Mouse (Mus musculus) intestine, embryonic 14.5 days (tissue): ENCODE results near the gene 1810010H24Rik. TPM values are rescaled to one million over a fixed set of nuclear protein-coding genes. Genes with fewer than 3 reads are reported as not detected.
"Not testable (repeated sequence)": the region's sequence is repeated elsewhere in the genome, so short reads cannot be mapped to it uniquely, and the experiment has no call there.

Experiments used
- ATAC-seq: fragments of 200-750 bp; cut with Nextera tagmentation; replicated peaks from 2 replicates; pipeline ENCODE4 v1.8.0; 2017; ENCODE audit warnings: low read depth, moderate number of reproducible peaks, moderate TSS enrichment, moderate library complexity; ENCODE audit not compliant: low FRiP score, low TSS enrichment
- DNase-seq: peaks from one replicate; pipeline ENCODE4 v3.0.0-alpha.2; 2018; ENCODE audit warnings: low spot score
- H3K27ac ChIP-seq: fragments of 300-500 bp; sonication (generic); 2 replicates; pipeline ENCODE4 v1.5.1; 2014; ENCODE audit warnings: low read depth, mild to moderate bottlenecking, control low read depth
- H3K27me3 ChIP-seq: fragments of 300-500 bp; sonication (generic); replicated peaks from 2 replicates; pipeline ENCODE4 v1.6.1; 2014; ENCODE audit warnings: low read length, control low read depth; ENCODE audit not compliant: control insufficient read depth, insufficient read depth
- H3K36me3 ChIP-seq: fragments of 300-500 bp; sonication (generic); 2 replicates; pipeline ENCODE4 v1.6.1; 2014; ENCODE audit warnings: low read length, control low read depth; ENCODE audit not compliant: control insufficient read depth, insufficient read depth
- H3K4me1 ChIP-seq: fragments of 300-500 bp; sonication (generic); replicated peaks from 2 replicates; pipeline ENCODE4 v1.6.1; 2014; ENCODE audit warnings: low read length, control low read depth, mixed read lengths; ENCODE audit not compliant: control insufficient read depth, insufficient read depth
- H3K4me2 ChIP-seq: fragments of 300-500 bp; sonication (generic); 2 replicates; pipeline ENCODE4 v1.6.1; 2014; ENCODE audit warnings: low read length
- H3K4me3 ChIP-seq: fragments of 300-500 bp; sonication (generic); 2 replicates; pipeline ENCODE4 v1.5.1; 2014; ENCODE audit warnings: low read depth, low read length, control low read depth, mixed read lengths
- H3K9ac ChIP-seq: fragments of 300-500 bp; sonication (generic); 2 replicates; pipeline ENCODE4 v1.6.1; 2014; ENCODE audit warnings: mild to moderate bottlenecking, low read length
- H3K9me3 ChIP-seq: fragments of 300-500 bp; sonication (generic); 2 replicates; pipeline ENCODE4 v1.6.1; 2016; ENCODE audit warnings: low read length, control low read depth; ENCODE audit not compliant: control insufficient read depth
- WGBS: fragments of 180-500 bp; shearing (Covaris S2); extraction: QIAGEN DNeasy Blood & Tissue Kit; methylation state at CpG from one replicate; pipeline ENCODE4 v1.1.7; 2014; 5-methylcytosine and 5-hydroxymethylcytosine counted together
- polyA plus RNA-seq: library from polyadenylated mRNA; unstranded; fragments of >200 nt; fragmentation: Nextera tagmentation; extraction: Ambion mirVana; gene quantifications from 2 replicates; pipeline ENCODE4 v1.2.1, GENCODE M21; 2014

1810010H24Rik gene
- 1.8 and 2.9 TPM in 2 replicates for polyA plus RNA-seq

DNA sequence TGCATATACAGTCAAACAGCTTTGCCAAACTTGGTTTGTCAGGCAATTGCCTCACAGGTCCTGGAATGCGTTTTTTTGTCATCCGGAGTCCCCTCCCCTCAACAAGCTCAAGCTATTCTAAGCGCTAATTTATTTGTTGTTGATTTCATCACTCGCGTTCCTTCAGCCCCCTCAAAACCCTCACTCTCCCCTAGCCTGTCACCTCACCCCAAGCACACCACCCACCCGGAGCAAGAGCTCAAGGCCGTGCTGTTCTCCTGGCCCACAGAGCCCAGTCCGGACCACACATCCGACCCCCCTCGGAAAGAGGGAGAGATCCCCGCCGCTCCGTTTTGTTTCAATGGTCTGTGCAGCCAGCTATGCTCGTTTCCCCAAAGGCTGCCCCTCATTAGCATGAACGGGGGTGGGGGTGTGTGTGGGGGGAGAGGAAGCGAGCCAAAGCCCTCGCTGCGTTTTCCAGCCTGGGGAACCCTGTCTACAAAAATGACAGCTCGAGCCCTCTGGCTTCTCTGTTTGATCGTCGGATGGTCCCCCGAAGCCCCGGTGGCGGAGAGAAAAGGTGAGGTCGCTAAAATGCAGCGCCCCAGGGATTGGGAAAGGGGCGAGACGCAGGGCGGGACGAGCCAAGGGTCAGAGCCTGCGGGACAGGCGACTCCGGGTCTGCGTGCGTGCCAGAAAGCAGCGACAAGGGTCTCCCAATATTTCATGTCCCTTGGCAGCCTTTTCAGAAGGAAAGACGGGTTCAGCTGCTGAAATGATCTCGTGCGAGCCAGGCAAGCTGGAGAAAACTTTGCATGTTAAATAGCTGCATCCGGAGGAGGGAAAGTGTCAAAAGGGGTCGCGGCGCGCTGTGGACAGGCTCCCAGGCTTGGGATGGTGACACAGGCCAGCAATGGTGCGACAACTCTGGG lies at the start of gene 1810010H24Rik:
1810010H24Rik (plus strand) TSS at position 271 of the 911 bp plus-strand sequence.
- ATAC-seq (no peak), DNase-seq (peak; percentile 69)
- H3K9me3 ChIP-seq = no peaks in the 10 kb centered on the region
- peaks cover 14% of the 10 kb centered on the region for H3K4me1 ChIP-seq
- H3K4me2 ChIP-seq = peak within 1 kb of the TSS; percentile 57
- WGBS = under 1% methylated on average over 45 of the region's 45 CpGs
- H3K9ac ChIP-seq = peak within 1 kb of the TSS; percentile 45
- no peak within 1 kb of the TSS for H3K27ac ChIP-seq
- H3K27me3 ChIP-seq = peaks cover 3% of the 10 kb centered on the region; the same call in 1 of the 2 replicates
- H3K4me3 ChIP-seq = peak within 1 kb of the TSS; percentile 31
- H3K36me3 ChIP-seq = no peaks in the 10 kb centered on the region

GRCm38 (mm10) chr11:106976194-106976593 lies 49.3 kb upstream of the 1810010H24Rik start:
- no peak for DNase-seq
- H3K4me2 ChIP-seq = no peak overlapping the region
- WGBS = 88% methylated on average over 8 of the region's 8 CpGs
- no peaks in the 10 kb centered on the region for H3K36me3 ChIP-seq
- H3K4me3 ChIP-seq = no peak overlapping the region
- no peaks in the 10 kb centered on the region for H3K4me1 ChIP-seq
- ATAC-seq = no peak
- H3K9ac ChIP-seq = no peak overlapping the region
- no peaks in the 10 kb centered on the region for H3K9me3 ChIP-seq
- H3K27ac ChIP-seq = no peak overlapping the region
- no peaks in the 10 kb centered on the region for H3K27me3 ChIP-seq

- H3K4me2 ChIP-seq = no peak overlapping the region
- H3K9ac ChIP-seq = no peak overlapping the region
- no peak overlapping the region for H3K4me3 ChIP-seq
- no peaks in the 10 kb centered on the region; the same call in 1 of the 2 replicates for H3K4me1 ChIP-seq
- no peaks in the 10 kb centered on the region for H3K27me3 ChIP-seq
- no peaks in the 10 kb centered on the region for H3K36me3 ChIP-seq
- ATAC-seq = 0 out of 2 replicates have a peak, but pooled peaks have one; percentile 39
- H3K27ac ChIP-seq = no peak overlapping the region
- H3K9me3 ChIP-seq = no peaks in the 10 kb centered on the region
- DNase-seq = no peak
- 19% methylated on average over 7 of the region's 7 CpGs for WGBS
Observed at GRCm38 (mm10) chr11:106980455-106980854, 45.0 kb upstream of the 1810010H24Rik start.

GRCm38 (mm10) chr11:106981787-106982186 lies 43.7 kb upstream of the 1810010H24Rik start:
- Histone ChIP-seq H3K4me1 (no peaks in the 10 kb centered on the region; the same call in 1 of the 2 replicates), H3K27me3 (no peaks in the 10 kb centered on the region), H3K9me3 (no peaks in the 10 kb centered on the region), H3K4me2 (no peak overlapping the region), H3K36me3 (no peaks in the 10 kb centered on the region; the same call in 1 of the 2 replicates), H3K27ac (no peak overlapping the region), H3K4me3 (no peak overlapping the region), H3K9ac (no peak overlapping the region)
- no peak for ATAC-seq
- DNase-seq = no peak
- WGBS = 33% methylated on average over 1 of the region's 1 CpGs

DNA sequence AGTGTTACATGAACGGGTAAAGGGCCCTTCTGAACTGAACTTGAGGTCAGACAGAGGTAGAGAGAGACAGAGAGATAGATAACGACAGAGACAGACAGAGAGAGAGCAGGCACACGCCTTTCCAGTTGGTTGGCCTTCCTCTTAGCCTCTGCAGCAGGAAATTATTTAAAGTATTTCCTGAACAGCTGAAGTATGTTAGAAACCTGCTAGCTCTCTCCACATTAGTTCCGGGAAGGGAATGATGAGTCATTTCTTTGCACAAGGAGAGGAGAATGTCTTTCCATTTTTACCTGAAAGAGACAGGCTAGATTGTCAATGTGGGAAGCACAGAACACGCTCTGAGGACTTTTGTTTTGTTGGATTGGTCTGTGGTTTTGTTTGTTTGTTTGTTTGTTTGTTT lies 43.1 kb upstream of the 1810010H24Rik start:
- 29% methylated on average over 5 of the region's 5 CpGs for WGBS
- no peaks in the 10 kb centered on the region; the same call in 1 of the 2 replicates for H3K4me1 ChIP-seq
- DNase-seq = no peak
- no peaks in the 10 kb centered on the region for H3K27me3 ChIP-seq
- H3K27ac ChIP-seq = no peak overlapping the region
- 0 out of 2 replicates have a peak, but pooled peaks have one; percentile 26 for ATAC-seq
- H3K36me3 ChIP-seq = peaks cover 5% of the 10 kb centered on the region
- no peak overlapping the region for H3K4me2 ChIP-seq
- no peaks in the 10 kb centered on the region for H3K9me3 ChIP-seq
- H3K9ac ChIP-seq = no peak overlapping the region
- H3K4me3 ChIP-seq = no peak overlapping the region

- not testable (repeated sequence) for H3K27me3 ChIP-seq, DNase-seq, H3K4me3 ChIP-seq, H3K4me1 ChIP-seq, H3K27ac ChIP-seq, H3K9ac ChIP-seq, ATAC-seq, H3K4me2 ChIP-seq, H3K9me3 ChIP-seq
- 80% methylated on average over 9 of the region's 9 CpGs for WGBS
- peaks cover 41% of the 10 kb centered on the region for H3K36me3 ChIP-seq
Observed at GRCm38 (mm10) chr11:106985979-106986604, 39.4 kb upstream of the 1810010H24Rik start.

DNA sequence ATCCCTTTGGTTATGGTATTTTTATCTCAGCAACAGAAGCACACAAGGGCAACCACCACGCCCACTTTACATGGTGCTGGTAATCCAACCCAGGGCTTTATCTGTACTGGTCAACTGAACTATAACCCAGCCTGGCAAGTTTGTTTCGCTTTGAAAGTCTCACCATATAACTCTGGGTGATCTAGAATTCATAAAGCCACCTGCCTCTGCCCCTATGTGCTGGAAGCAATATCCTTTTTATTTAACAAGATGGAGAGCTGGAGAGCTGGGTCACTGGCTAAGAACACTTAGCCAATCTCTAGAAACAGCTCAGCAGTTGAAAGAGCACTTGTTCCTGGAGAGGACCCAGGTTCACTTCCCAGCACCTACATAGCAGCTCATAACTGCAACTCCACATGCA lies 38.1 kb upstream of the 1810010H24Rik start:
- Histone ChIP-seq H3K27ac (no peak overlapping the region), H3K4me1 (no peaks in the 10 kb centered on the region), H3K9ac (no peak overlapping the region), H3K4me2 (no peak overlapping the region), H3K27me3 (no peaks in the 10 kb centered on the region), H3K4me3 (no peak overlapping the region), H3K36me3 (peaks cover 52% of the 10 kb centered on the region), H3K9me3 (no peaks in the 10 kb centered on the region)
- no peak for ATAC-seq
- 77% methylated on average over 2 of the region's 2 CpGs for whole genome bisulfite sequencing
- no peak for DNase-seq

GRCm38 (mm10) chr11:106994246-106995085 lies 31.0 kb upstream of the 1810010H24Rik start:
- no peak overlapping the region for H3K4me3 ChIP-seq
- peaks cover 6% of the 10 kb centered on the region; the same call in 1 of the 2 replicates for H3K4me1 ChIP-seq
- 73% methylated on average over 3 of the region's 3 CpGs for WGBS
- DNase-seq (no peak), ATAC-seq (no peak)
- no peak overlapping the region for H3K27ac ChIP-seq
- H3K36me3 ChIP-seq = peaks cover 74% of the 10 kb centered on the region
- no peak overlapping the region for H3K9ac ChIP-seq
- no peak overlapping the region for H3K4me2 ChIP-seq
- no peaks in the 10 kb centered on the region for H3K9me3 ChIP-seq
- no peaks in the 10 kb centered on the region for H3K27me3 ChIP-seq
